Mouse (Mus musculus): ENCODE measurements around the gene Telo2.

DNA sequence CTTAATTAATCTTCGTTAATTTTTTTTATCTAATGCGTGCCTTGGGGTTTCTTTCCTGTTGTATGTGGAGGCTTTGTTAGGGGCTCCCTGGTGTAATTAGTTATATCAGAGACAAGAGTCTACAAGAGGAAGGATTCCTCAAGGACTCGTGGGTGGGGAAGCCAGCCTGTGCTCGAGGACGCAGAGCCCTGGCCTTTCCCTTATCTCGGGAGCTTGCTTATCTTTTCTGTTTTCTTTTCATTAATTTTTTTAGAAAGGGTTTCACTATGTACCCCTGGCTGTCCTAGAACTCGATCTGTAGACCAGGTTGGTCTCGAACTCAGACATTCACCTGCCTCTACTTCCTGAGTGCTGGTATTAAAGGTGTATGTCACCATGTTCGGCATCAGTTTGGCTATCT is 11.9 kb upstream of the Telo2 start:
- no peak for TF ChIP-seq EP300 (IDR thresholded peaks at IDR 0.05; ENCODE audit: low read depth)
- TF ChIP-seq CTCF (IDR thresholded peaks at IDR 0.05; ENCODE audit: low read depth) = no peak

Data from liver, embryonic 14.5 days (tissue).